Mouse (Mus musculus) liver, postnatal 0 days (tissue): ENCODE data around the gene Fbxo45. TPM values are rescaled to one million over a fixed set of nuclear protein-coding genes. Genes with fewer than 3 reads are reported as not detected.
"Not testable (repeated sequence)": the region's sequence is repeated elsewhere in the genome, so short reads cannot be mapped to it uniquely, and the experiment has no call there.

Source experiments
- ATAC-seq: fragments of 200-750 bp; cut with Nextera tagmentation; 2 replicates; pipeline ENCODE4 v1.8.0; 2017; ENCODE audit warnings: mild to moderate bottlenecking, moderate library complexity
- DNase-seq: peaks from one replicate; pipeline ENCODE4 v3.0.0-alpha.2; 2016
- H3K27ac ChIP-seq: fragments of 300-500 bp; sonication (generic); 2 replicates; pipeline ENCODE4 v1.5.1; 2014; ENCODE audit warnings: antibody characterized with exemption, moderate library complexity, mild to moderate bottlenecking, low read depth
- H3K27me3 ChIP-seq: fragments of 300-500 bp; sonication (generic); 2 replicates; pipeline ENCODE4 v1.6.1; 2014; ENCODE audit warnings: low read length, control low read depth, mixed read lengths; ENCODE audit not compliant: insufficient read depth
- H3K36me3 ChIP-seq: fragments of 300-500 bp; sonication (generic); replicated peaks from 2 replicates; pipeline ENCODE4 v1.6.1; 2014; ENCODE audit warnings: mild to moderate bottlenecking, control low read depth, low read length, moderate library complexity, mixed read lengths; ENCODE audit not compliant: insufficient read depth
- H3K4me1 ChIP-seq: fragments of 300-500 bp; sonication (generic); 2 replicates; pipeline ENCODE4 v1.6.1; 2014; ENCODE audit warnings: antibody characterized with exemption, mild to moderate bottlenecking, control low read depth; ENCODE audit not compliant: insufficient read depth
- H3K4me2 ChIP-seq: fragments of 300-500 bp; sonication (generic); 2 replicates; pipeline ENCODE4 v1.6.1; 2014; ENCODE audit warnings: low read depth, mild to moderate bottlenecking, low read length, moderate library complexity, mixed read lengths
- H3K4me3 ChIP-seq: fragments of 300-500 bp; sonication (generic); 2 replicates; pipeline ENCODE4 v1.5.1; 2014; ENCODE audit warnings: low read depth, low read length
- H3K9ac ChIP-seq: fragments of 300-500 bp; sonication (generic); replicated peaks from 2 replicates; pipeline ENCODE4 v1.6.1; 2014; ENCODE audit warnings: mild to moderate bottlenecking, moderate library complexity
- H3K9me3 ChIP-seq: fragments of 300-500 bp; sonication (generic); 2 replicates; pipeline ENCODE4 v1.6.1; 2016; ENCODE audit warnings: mild to moderate bottlenecking, control low read depth, low read length, mixed read lengths
- CTCF ChIP-seq: sonication (generic); IDR thresholded peaks from 2 replicates; pipeline ENCODE4 v1.5.1; 2016; ENCODE audit warnings: antibody characterized with exemption, low read depth
- EP300 ChIP-seq: IDR thresholded peaks from 2 replicates; pipeline ENCODE4 v1.6.1; 2016; ENCODE audit warnings: antibody characterized with exemption, low read depth, mild to moderate bottlenecking
- WGBS: fragments of 180-500 bp; shearing (Covaris S2); extraction: QIAGEN DNeasy Blood & Tissue Kit; methylation state at CpG from one replicate; pipeline ENCODE4 v1.1.7; 2014; ENCODE audit not compliant: insufficient replicate concordance; 5-methylcytosine and 5-hydroxymethylcytosine counted together
- polyA plus RNA-seq: library from polyadenylated mRNA; unstranded; fragments of >200 nt; fragmentation: Nextera tagmentation; extraction: Ambion mirVana; gene quantifications from 2 replicates; pipeline ENCODE4 v1.2.1, GENCODE M21; 2015

Fbxo45 gene
- polyA plus RNA-seq, 1 experiment from 2014 or later, result 3.4 TPM

DNA sequence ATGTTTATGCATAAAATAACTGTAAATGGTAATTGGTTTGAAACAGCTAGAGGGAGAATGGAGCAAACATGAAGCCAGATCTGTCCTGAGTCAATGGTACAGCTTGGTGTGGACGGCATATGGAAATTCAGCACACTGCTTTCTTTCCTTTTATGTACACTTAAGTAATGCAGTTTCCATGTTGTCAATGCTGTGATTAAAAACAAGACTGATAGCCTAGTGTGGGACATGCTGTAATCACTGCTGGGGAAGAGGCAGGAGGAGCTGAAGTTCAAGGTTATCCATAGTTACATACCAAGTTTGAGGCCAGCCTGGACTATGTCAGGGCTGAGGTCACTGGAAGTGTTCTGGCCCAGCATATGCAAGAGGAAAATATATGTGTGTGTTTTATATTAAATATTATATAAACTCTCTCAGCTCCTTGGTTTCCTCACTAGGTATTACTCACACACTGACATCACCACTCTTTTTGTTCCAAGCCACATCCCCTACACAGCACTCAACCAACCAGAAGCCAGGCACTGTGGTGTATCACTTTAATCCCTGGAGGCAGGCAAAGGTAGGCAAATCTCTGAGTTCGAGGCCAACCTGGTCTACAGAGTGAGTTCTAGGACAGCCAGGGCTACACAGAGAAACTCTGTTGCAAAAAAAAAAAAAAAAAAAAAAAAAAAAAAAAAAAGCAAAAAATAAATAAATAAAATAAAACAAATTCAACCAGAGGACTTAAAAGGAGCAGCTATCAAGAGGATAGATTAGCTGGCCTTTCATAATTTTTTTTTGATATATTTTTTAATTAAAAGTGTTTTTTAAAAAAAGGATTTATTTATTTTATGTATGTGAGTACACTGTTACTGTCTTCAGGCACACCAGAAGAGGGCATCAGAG, 7.3 kb downstream of the Fbxo45 start:
- no peak overlapping the region for H3K4me3 ChIP-seq
- 72% methylated on average over 2 of the region's 2 CpGs for WGBS
- no peak overlapping the region for H3K4me2 ChIP-seq
- DNase-seq (no peak), ATAC-seq (peak; percentile 56)
- peaks cover 16% of the 10 kb centered on the region for H3K36me3 ChIP-seq
- H3K27me3 ChIP-seq, result no peaks in the 10 kb centered on the region
- no peak overlapping the region for H3K9ac ChIP-seq
- H3K9me3 ChIP-seq, result no peaks in the 10 kb centered on the region
- TF ChIP-seq EP300 (no peak), CTCF (no peak)
- 0 out of 2 replicates have a peak overlapping the region, but pooled peaks have one; percentile 22 for H3K27ac ChIP-seq
- H3K4me1 ChIP-seq, result peaks cover 9% of the 10 kb centered on the region

DNA sequence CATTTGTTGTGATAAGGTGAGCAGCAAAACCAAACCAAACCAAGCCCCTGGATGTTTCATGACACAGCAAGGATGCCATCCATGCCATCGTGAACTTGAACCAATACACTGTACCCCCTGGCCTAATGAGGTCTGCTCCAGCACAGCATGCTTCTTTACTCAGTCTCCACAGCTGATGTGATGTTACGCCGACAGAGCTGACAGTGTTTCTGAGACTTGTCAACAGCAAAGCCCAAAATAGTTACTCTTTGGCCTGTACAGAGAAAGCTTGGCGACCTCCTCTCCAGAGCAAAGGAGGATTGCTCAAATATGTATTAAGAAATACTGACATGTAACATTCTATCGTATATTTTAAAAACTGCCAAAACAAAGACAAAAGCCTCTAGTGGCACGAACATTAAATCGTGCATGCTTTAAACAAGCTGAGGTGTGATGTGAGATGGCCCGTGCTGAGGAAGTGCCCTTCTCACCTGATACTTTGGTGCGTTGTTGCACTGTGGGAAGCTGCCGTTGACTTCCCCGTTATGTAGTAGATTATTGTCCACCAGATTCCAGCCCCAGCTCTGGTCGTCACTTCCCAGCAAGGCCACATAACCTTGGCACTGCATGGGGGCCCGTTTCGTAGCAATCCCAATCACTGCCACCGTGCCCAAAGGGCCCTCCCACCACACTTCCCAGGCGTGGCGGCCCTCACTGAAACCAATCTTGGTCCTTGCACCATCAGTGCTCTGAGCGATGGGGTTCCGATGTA, 8.9 kb downstream of the Fbxo45 start:
- Histone ChIP-seq H3K9me3 (no peaks in the 10 kb centered on the region), H3K4me2 (no peak overlapping the region), H3K27me3 (no peaks in the 10 kb centered on the region), H3K9ac (no peak overlapping the region), H3K36me3 (peaks cover 26% of the 10 kb centered on the region), H3K4me1 (peaks cover 4% of the 10 kb centered on the region), H3K27ac (no peak overlapping the region), H3K4me3 (no peak overlapping the region)
- 86% methylated on average over 19 of the region's 19 CpGs for WGBS
- ATAC-seq (no peak), DNase-seq (no peak)
- TF ChIP-seq EP300, result no peak
- TF ChIP-seq CTCF, result no peak

DNA sequence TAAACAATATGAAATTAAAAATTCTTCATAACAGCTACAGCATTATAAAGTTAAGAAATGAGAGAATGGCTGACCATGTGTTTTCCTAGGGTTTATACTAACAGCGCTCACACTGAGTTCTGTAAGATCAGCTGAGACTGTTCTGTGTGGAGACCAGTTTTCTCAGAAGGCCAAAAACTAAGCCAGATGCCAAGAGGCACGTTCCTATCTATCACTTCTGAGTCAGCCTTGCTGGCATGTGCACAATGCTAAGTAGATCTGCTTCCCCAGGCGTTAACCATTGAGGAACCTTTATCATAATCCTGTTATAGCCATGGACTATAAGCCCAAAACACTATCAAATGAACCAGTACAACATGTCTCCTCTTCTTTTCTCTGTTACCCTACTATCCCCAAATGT, 14.9 kb downstream of the Fbxo45 start:
- not testable (repeated sequence) for H3K4me3 ChIP-seq, H3K4me1 ChIP-seq, H3K9me3 ChIP-seq, H3K9ac ChIP-seq, H3K27ac ChIP-seq, DNase-seq, H3K27me3 ChIP-seq, H3K4me2 ChIP-seq, ATAC-seq
- H3K36me3 ChIP-seq, result peaks cover 21% of the 10 kb centered on the region
- 74% methylated on average over 3 of the region's 3 CpGs for WGBS

DNA sequence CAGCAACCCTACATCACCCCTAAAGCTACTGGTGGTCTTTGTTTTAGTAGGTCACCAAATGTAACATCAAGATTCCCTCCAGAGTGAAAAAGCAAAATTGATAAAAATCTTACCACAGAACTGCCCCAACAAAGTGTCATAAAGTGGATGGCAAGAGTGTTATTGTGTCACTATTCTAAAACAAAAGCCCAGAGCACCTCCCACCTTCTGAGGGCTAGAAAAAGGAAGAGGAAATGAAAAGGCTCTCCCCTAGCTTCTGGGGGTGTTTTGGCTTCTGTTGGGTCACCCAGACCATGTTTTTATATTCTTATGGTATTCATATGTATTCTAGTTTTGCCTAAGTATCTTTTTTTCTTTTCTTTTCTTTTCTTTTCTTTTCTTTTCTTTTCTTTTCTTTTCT, 24.6 kb downstream of the Fbxo45 start:
- no peaks in the 10 kb centered on the region for H3K9me3 ChIP-seq
- no peaks in the 10 kb centered on the region for H3K27me3 ChIP-seq
- TF ChIP-seq CTCF, result no peak
- no peak for TF ChIP-seq EP300
- DNase-seq, result no peak
- H3K9ac ChIP-seq, result no peak overlapping the region
- no peak overlapping the region for H3K4me3 ChIP-seq
- H3K4me1 ChIP-seq, result no peaks in the 10 kb centered on the region
- ATAC-seq, result no peak
- H3K36me3 ChIP-seq, result no peaks in the 10 kb centered on the region
- no peak overlapping the region for H3K27ac ChIP-seq
- H3K4me2 ChIP-seq, result no peak overlapping the region

DNA sequence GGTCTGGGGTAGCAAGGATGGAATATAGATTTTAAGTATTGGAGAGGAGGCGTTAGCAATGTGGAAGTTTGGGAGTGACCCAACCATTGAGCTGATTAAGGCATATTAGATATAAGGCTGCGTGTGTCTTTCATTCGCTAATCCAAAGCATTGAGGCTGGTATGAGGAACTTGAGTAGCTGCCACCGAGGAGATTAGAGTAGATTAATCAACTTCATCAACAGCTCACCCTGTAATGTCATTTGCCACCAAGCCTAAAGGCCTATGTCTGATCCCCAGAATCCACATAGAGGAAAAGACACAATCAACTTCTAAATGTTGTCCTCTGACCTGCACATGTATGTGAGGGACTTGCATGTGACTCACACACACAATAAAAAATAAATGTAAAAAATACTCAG, 25.2 kb downstream of the Fbxo45 start:
- Histone ChIP-seq H3K27ac (no peak overlapping the region), H3K9ac (no peak overlapping the region), H3K9me3 (no peaks in the 10 kb centered on the region), H3K4me3 (no peak overlapping the region), H3K4me2 (no peak overlapping the region), H3K36me3 (no peaks in the 10 kb centered on the region), H3K4me1 (no peaks in the 10 kb centered on the region), H3K27me3 (no peaks in the 10 kb centered on the region)
- DNase-seq, result no peak
- ATAC-seq, result no peak
- 71% methylated on average over 4 of the region's 4 CpGs for WGBS
- TF ChIP-seq EP300, result no peak
- TF ChIP-seq CTCF, result no peak

DNA sequence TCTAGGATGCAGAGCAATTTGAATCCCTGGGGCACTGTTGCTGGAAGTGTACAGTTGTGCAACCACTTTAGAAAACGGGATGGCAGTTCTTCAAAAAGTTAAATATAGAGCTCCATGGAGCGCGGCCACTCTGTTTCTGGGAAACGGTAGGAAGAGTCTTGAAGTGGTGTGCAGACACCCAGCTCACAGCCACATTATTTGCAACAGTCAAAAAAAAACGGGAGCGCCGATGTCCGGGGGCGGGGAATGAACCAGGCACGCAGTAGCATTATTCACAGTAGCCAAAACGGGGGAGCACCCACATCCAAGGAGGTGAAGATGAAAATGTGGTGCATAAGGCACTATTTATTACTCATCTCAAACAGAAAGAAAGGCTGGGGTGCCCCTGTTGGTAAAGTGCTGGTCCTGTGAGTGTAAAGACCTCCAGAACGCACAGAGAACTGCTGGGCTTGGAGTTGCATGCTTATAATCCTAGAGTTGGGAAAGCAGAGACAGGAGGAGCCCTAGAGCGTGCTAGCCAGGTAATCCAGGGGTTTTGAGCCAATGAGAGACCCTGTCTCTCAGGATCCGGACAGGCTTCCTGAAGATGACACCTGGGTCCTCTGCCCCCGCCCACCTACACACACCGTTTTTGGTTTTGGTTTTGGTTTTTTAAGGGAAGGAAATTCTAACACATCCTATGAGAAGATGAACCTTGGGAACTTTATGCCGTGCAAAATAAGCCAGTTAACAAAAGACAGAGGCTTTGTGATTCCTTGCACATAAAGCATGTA, 32.0 kb downstream of the Fbxo45 start:
- Histone ChIP-seq H3K36me3 (no peaks in the 10 kb centered on the region), H3K4me1 (no peaks in the 10 kb centered on the region), H3K9me3 (no peaks in the 10 kb centered on the region), H3K27ac (no peak overlapping the region), H3K9ac (no peak overlapping the region), H3K27me3 (no peaks in the 10 kb centered on the region), H3K4me2 (no peak overlapping the region), H3K4me3 (no peak overlapping the region)
- WGBS, result 68% methylated on average over 17 of the region's 17 CpGs
- TF ChIP-seq CTCF (no peak), EP300 (no peak)
- ATAC-seq, result no peak
- DNase-seq, result no peak
